Mouse (Mus musculus): ENCODE data around the gene Gm14408.
"Not testable (repeated sequence)": the region's sequence is repeated elsewhere in the genome, so short reads cannot be mapped to it uniquely, and the experiment has no call there.

DNA sequence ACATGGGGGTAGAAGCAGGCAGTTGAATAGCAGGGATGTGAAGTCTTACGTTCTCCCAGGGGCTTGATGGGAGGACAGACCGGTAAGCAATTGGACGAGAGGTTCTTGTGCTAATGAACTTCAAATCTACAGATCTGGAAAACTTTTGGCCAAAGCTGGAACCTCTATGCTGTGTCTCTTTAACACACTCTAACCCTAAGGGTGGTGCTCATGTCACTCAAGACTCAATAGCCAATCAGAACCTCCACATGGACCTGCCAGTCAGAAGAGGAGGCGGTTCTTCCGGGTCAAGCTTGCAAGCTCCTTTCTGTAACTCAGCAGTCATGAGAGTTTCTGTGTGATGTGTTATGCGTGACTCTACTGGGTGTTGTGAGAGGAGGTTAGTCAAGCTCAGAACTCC is 32.6 kb upstream of the Gm14408 start, which contains the start of gene Gm14295:
- TF ChIP-seq CTCF (IDR thresholded peaks at IDR 0.05; ENCODE audit: control insufficient read depth, insufficient read depth, insufficient replicate concordance, low read depth, low read length); POLR2A (IDR thresholded peaks at IDR 0.05; ENCODE audit: control insufficient read depth, low read depth, low read length): not testable (repeated sequence)
